Comparison of ENCODE assay signal across 8 mouse cellular contexts in the genomic region with DNA sequence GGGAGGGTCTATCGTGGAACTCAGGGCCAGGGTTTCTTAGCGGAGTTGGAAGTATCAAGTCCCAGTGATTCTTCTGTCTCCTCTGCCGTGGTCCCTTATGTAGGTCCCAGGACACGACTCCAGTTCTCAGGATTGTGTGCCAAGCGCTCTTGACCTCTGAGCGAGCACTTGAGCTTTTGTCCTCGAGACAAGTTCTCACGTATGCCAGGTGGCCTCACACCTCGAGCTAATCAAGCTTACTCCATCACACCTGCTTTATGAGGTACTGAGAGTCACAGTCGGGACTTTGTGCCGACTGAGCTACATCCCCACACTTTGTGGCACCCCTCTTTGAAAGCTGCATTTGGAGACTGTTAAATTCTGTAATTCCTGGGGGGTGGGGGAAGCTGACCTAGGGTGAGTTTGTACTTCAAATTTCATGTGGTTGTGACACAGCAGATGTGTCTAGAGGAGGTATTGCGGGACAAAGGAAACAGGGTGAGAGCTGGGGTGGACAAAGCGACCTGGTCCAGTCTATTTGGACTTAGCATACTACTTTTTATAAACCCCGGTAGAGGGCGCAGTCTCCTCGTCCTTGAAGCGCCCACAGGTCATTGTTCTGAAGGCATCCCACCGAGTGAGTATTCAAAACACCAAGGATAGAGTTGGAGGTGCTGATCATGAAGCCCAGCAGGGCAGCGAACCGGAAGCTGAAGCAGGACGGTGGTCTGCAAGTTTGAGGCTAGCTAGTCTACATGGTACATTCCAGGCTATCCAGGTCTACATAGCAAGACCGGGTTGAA. TPM values are rescaled to one million over a fixed set of nuclear protein-coding genes. Genes with fewer than 3 reads are reported as not detected.
A peak's percentile ranks its signal among the peaks of the same experiment; 100 is the strongest.
DNase-seq lines count a peak whose midpoint lies in the region; ATAC-seq and TF ChIP-seq lines count a peak whose summit lies in the region.

No protein-coding gene starts in this region.

- intact Hi-C loops in heart, postnatal 36 days (cut with DNase I), result loop anchor here (1.0 to 10.0 kb wide), 6 partner anchors 52 to 598 kb away; no protein-coding TSS in a partner anchor

- TF ChIP-seq CTCF in bone marrow macrophage, adult 2 months (IDR thresholded peaks at IDR 0.05; ENCODE audit: low read depth, low read length), result peak; percentile 87
- TF ChIP-seq CTCF in spleen, adult 2 months (IDR thresholded peaks at IDR 0.05; ENCODE audit: extremely low read depth, insufficient read depth, insufficient read length, insufficient replicate concordance), result peak; percentile 69; the same call in 1 of the 2 replicates

- H3K27ac ChIP-seq in bone marrow macrophage, adult 2 months (ENCODE audit: insufficient read depth, low read depth, low read length), result no peak overlapping the region
- H3K27ac ChIP-seq in spleen, adult 2 months (ENCODE audit: insufficient read depth, low read length), result no peak overlapping the region

- ATAC-seq in frontal cortex, adult (ENCODE audit: low TSS enrichment), result peak; percentile 72
- peak; percentile 79 for ATAC-seq in erythroblast, adult 5-6 weeks (replicated peaks; ENCODE audit: low FRiP score, poor library complexity, severe bottlenecking)
- ATAC-seq in megakaryocyte-erythroid progenitor cell, adult 5-6 weeks (replicated peaks; ENCODE audit: low FRiP score, low TSS enrichment, poor library complexity, severe bottlenecking), result peak; percentile 55; the same call in 1 of the 2 replicates

- H3K36me3 ChIP-seq in spleen, adult 2 months (ENCODE audit: control insufficient read depth, insufficient read depth, low read length), result no peaks in the 10 kb centered on the region

- TF ChIP-seq POLR2A in bone marrow macrophage, adult 2 months (IDR thresholded peaks at IDR 0.05; ENCODE audit: borderline replicate concordance, low read depth, low read length), result no peak
- TF ChIP-seq POLR2A in spleen, adult 2 months (IDR thresholded peaks at IDR 0.05; ENCODE audit: low read depth, low read length), result no peak

- DNase-seq in frontal cortex, postnatal 25 days (ENCODE audit: low spot score in 2 of 2), result no peak
- DNase-seq in heart, postnatal 36 days, result peak; percentile 66 to 74
- peak; percentile 72 to 83 for DNase-seq in kidney, postnatal 4 days
- peak; percentile 45 to 64 for DNase-seq in spleen, adult 2 months (ENCODE audit: low read depth in 1 of 2, low spot score in 2 of 2)

- WGBS in spleen, adult 2 months, result 37% methylated on average over 22 of the region's 22 CpGs

- no peaks in the 10 kb centered on the region for H3K4me1 ChIP-seq in bone marrow macrophage, adult 2 months (ENCODE audit: control insufficient read depth, insufficient read depth, low read length)
- H3K4me1 ChIP-seq in spleen, adult 2 months (ENCODE audit: control insufficient read depth, insufficient read depth, insufficient read length), result peaks cover 2% of the 10 kb centered on the region; the same call in 1 of the 2 replicates

- H3K27me3 ChIP-seq in spleen, adult 2 months (ENCODE audit: control insufficient read depth, insufficient read depth, low read length), result no peaks in the 10 kb centered on the region

- H3K4me3 ChIP-seq in bone marrow macrophage, adult 2 months (ENCODE audit: insufficient read depth, low read length), result no peak overlapping the region
- no peak overlapping the region for H3K4me3 ChIP-seq in spleen, adult 2 months (ENCODE audit: extremely low read depth, insufficient read depth, insufficient read length)

RNA-seq across cellular contexts. Expression of a gene that starts 8.2 kb away (rescaled TPM):
- polyA plus RNA-seq in bone marrow macrophage, adult 2 months (2012; ENCODE audit: insufficient read depth, insufficient read length, missing spikeins), result 28.8 and 30.0 TPM in 2 replicates
- 3.8 and 12.3 TPM in 2 replicates for total RNA-seq in erythroblast, adult 5-6 weeks (2015; ENCODE audit: low replicate concordance)
- 5.7 and 9.3 TPM in 2 replicates for total RNA-seq in erythroblast, adult 5-6 weeks (2017; ENCODE audit: low replicate concordance)
- 10 to 100 TPM in 1 of 2 experiments, 1 to 10 TPM in 1; 9.5 to 10.0 TPM for total RNA-seq in heart, postnatal 36 days (2021)
- total RNA-seq in megakaryocyte-erythroid progenitor cell, adult 5-6 weeks (2014; fragmentation: Nextera tagmentation), result 15.7 and 19.6 TPM in 2 replicates
- 12.2 and 21.9 TPM in 2 replicates for total RNA-seq in megakaryocyte-erythroid progenitor cell, adult 5-6 weeks (2017)
- 17.7 and 19.1 TPM in 2 replicates for polyA plus RNA-seq in spleen, adult 2 months (2012; rRNA removed)

Comparison
In these comparisons a context has a peak if more than half of its experiments do, and no peak if none do; other contexts are left out.
1. DNase-seq: peak in heart, postnatal 36 days (2 of 2), kidney, postnatal 4 days (2 of 2) and spleen, adult 2 months (2 of 2); none in frontal cortex, postnatal 25 days (0 of 2).
2. Peak in every context shown above with its lines, with median percentiles within 50 percentile points of each other: ATAC-seq.